Mouse (Mus musculus) gastrocnemius, postnatal 14 days (tissue): Measurements from ENCODE around the gene Dcaf11. TPM values are rescaled to one million over a fixed set of nuclear protein-coding genes. Genes with fewer than 3 reads are reported as not detected.

Experiments
- DNase-seq: peaks from one replicate; pipeline ENCODE4 v3.0.0; 2021; ENCODE audit warnings: mixed read lengths
- intact Hi-C: fragments of 180-260 bp; cut with DNase I; formaldehyde crosslinking; loops from one replicate; pipeline ENCODE4 v1.15.1; 2025; ENCODE audit warnings: low total_unique reads
- total RNA-seq, 2 experiments: library from RNA; stranded (reverse); gene quantifications; 2 replicates each; pipeline ENCODE4 v1.2.3; 2021

The Dcaf11 gene
- total RNA-seq, 2 experiments from 2014 or later: 76.5 to 87.8 TPM

DNA sequence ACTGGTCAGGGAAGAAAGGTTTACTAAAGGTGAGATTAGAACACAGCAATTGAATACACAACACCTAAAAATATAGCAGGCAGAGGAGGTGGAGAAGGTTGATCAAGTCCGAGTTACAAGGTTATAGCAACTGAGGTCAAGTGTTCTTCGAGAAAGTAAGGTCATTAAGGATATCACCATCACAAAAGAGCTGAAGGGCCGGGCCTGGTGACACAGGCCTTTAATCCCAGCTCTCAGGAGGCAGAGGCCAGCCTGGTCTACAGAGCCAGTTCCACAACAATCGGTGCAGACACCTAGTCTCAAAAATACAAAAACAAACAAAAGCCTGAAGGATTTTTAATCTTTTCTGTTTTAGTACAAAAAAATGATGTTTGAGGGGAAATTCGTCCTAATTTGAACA, 8.5 kb upstream of the Dcaf11 start:
- DNase-seq: no peak
- intact Hi-C loops: no loop called here

DNA sequence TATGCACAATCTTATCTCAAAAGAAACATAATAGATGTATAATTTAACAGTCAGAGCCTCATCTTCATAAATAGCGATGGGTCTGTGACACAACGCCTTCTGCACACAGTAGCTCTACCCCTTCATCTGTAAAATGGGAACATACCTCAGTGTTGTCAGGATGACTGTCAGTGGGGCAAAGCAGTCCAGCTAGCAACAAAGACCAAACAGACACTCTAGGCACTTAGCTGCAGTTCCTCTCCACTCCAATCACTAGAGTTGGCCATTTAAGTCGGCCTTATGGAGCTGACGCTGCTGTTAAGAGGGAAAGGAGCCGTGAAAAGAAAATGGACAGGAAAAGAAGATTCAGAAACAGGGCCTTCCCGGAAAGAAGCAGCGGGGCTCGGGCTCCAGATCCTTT, 8.0 kb upstream of the Dcaf11 start:
- DNase-seq: no peak
- intact Hi-C loops: no loop called here

DNA sequence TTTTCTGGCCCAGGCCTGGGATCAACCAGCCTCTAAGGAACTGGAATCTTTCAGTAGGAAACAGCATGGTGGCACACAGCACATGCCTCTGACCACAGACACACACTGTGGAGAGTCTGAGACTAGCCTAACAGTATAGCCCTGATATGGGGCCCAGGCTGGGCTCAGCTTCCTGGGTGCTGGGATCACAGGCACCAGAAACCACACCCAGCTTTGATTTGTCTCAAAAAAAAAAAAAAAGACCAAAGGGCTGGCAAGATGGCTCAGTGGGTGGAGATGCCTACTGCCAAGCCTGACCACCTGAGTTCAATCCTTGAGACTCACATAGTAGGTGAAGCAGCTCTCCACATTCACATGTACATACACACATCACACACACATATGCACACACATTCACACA, 5.2 kb upstream of the Dcaf11 start:
- intact Hi-C loops: no loop called here
- DNase-seq: no peak

DNA sequence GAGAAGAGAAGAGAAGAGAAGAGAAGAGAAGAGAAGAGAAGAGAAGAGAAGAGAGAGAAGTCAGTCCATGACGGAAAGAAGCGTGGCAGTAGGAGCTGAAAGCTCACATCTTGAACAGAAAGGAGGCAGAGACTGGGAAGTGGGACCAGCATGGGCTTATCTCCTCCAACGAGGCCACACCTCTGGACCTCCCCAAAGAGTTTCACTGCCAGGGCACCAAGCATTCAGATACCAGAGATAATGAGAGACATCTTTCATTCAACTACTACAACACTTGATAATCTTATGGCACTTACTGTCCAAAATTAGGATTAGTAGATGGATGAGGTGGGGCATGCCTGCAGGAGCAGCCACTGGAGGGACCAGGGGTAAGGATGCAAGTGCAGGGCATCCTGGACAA, 4.0 kb upstream of the Dcaf11 start:
- intact Hi-C loops: loop anchor here (2.0 kb wide), 1 partner anchor 57 kb away; no protein-coding TSS in a partner anchor
- DNase-seq: no peak

DNA sequence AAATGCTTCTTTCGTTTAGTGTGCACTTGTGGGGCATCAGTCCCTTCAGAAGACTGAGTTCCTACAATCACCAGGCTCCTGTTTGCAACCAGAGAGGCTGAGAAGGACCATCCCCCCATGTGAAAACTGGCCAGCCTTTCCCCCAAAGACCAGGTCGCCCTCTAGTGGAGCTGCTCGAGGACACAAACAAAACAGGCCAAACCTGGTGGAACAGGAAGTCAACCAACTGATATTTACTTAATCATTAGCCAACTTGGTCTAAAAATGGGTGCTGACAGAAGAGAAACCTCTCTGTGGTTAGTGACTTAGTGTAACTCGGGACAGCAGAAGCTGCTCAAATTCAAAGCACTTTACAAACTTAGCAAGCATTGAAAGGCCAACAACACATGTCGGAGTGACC, 2.8 kb upstream of the Dcaf11 start:
- DNase-seq: peak; percentile 81
- intact Hi-C loops: loop anchor here (2.0 kb wide), 1 partner anchor 58 kb away; no protein-coding TSS in a partner anchor

DNA sequence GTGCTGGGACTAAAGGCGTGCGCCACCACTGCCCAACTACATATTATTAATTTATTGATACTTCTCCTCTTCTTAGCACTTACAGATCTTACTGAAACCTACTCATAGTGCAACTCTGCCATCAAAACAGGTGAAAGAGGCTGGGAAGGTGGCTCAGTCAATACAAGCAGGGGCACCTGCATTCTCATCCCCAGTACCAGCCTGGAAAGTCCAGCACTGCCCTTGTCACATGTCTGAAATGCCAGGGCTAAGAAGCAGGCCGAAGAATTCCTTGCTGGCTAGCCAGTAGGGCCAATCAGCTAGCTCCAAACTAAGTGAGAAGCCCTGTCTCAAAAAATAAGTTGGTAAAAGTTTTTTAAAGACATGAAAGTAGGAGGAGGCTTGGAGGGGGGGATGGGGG, 2.2 kb upstream of the Dcaf11 start:
- intact Hi-C loops: loop anchor here (2.0 kb wide), 1 partner anchor 59 kb away; no protein-coding TSS in a partner anchor
- no peak for DNase-seq

DNA sequence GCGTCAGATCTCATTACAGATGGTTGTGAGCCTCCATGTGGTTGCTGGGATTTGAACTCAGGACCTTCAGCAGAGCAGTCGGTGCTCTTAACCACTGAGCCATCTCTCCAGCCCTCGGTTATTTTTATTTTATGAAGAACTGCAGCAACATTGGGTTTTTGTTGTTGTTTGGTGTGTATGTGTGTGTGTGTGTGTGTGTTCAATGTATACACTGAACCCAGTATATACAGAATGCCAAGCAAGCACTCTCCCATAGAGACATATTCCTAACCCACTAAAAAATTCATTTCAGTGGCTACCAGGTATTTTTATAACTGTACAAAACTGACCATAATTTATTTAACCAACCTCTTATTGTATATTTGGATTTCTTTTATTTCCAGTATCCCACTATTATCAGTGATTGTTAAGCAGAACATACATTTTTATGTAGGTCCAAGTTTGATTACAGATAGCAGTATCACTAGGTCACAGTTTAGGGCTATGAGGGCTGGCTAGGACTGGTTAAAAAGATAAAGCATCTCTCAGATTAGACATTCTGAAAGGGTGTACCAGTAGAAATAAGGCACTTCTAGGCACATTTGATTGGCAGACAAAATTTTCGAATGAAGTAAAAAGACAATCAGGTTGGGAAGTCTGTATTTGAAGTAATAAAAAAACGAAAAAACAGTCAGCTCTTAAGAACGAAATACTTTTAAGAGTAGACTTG, 912 bp upstream of the Dcaf11 start:
- intact Hi-C loops: no loop called here
- DNase-seq: no peak

DNA sequence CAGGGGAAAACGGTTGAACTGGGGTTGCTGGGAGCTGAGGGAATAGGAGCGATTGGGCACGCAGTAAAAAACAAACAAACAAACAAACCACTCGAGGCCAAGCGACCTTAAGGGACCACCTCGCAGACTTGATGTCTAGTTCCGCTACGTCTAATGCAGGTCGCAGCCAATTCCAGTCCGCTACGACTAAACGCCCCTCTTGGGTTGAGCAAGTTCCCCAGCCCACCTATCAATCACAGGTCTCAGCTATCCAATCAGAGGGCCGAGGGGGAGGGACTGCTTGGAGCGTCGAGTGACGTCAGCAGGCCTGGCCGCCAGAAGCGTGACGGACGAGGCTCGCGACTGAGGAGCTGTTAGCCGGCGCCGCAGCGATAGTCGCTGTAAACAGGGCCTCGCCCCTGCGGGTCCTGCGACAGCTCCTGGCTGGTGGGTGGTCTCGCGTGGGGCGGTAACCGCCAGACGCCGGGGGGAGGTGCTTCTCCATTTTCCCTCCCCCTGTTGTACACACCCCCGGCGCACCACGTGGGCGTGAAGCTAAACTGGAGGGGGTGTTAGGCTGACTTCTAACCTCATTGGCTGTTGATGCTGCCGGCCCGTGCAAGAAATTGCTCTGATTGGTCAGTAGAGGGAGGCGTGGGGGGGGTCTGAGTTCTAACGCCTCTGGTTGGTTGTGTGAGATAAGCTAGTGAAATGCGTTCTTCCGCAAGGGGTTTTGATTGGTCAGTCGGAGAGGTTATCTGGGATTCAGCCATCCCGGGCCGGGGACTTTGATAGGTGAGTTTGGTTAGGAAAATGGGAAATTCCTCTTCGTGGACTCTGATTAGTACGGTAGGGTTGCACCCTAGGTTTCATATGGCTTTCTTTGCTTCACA, 632 bp downstream of the Dcaf11 start, which contains the start of gene A730061H03Rik:
Gene A730061H03Rik (minus strand): TSS at position 205 of the 872 bp plus-strand sequence.
- peak; percentile 99 for DNase-seq
- intact Hi-C loops: no loop called here

DNA sequence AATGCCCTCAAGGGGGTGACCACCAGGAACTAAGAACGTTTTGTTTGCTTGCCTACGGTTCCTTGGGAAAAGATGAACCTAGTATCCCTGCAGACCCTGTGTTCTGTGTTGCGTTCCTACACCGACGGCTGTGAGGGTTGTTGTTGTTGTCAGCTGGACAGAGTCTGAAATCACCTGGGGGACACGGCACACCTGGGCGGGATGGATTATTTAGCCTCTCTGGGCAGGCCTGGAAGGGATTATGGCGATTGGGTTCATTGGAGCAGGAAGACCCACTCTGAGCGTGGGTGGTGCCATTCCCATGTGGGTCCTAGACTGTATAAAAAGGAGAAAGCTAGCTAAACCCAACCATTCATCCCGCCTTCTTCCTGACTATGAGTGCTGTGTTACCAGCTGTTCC, 2.1 kb downstream of the Dcaf11 start:
- no peak for DNase-seq
- intact Hi-C loops: no loop called here

DNA sequence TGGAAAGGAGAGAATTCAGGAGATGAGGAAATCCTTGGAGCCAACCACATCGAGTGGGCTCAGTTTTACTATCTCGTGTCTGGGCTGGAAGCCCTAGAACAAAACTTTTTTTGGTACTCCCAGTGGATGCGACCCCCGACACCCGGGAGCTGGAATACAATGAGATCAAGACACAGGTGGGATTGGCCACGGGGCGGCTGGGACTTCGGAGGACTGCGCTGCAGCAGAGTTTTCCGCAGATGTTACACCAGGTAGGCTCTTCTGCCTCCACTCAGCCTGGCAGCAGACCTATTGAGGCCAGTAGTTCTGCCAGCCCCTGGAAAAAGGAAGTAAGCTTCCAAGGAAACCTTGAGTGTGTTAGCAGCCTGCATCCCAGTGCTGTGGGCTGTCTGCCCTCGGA, 3.4 kb downstream of the Dcaf11 start:
- DNase-seq: no peak
- intact Hi-C loops: no loop called here

DNA sequence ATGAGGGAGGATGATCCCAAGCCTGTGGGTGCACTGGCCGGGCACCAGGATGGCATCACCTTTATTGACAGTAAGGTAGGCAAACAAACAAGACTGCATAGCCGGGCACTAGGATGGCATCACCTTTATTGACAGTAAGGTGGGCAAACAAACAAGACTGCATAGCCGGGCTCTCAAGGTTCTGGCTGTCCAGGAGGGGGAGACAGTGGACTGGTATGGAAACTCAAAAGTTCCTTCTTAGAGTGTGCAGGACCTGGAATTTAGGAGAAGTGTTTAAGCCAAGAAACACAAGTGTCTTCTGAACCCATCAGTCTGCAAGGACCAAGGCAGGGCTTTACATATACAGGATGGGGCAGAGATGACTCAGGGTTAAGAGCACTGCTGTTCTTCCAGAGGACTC, 5.9 kb downstream of the Dcaf11 start:
- DNase-seq: no peak
- intact Hi-C loops: no loop called here

DNA sequence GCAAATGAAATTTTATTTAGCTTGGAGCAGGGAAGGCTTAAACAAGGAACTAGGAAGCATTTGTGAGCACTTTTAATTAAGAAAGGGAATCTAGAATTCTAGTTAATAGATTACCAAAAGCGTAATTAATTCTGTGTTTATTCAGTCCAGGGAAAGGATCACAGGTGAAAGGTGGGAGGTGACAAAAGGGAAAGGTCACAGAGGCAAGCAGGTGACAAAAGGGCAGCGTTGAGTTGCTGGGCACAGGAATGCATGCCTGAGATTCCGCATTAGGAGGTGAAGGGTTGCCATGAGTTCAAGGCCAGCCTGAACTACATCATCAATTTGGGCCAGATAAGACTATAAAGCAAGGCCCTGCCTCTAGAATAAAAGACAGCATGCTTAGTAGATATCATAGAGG, 7.7 kb downstream of the Dcaf11 start:
- no peak for DNase-seq

DNA sequence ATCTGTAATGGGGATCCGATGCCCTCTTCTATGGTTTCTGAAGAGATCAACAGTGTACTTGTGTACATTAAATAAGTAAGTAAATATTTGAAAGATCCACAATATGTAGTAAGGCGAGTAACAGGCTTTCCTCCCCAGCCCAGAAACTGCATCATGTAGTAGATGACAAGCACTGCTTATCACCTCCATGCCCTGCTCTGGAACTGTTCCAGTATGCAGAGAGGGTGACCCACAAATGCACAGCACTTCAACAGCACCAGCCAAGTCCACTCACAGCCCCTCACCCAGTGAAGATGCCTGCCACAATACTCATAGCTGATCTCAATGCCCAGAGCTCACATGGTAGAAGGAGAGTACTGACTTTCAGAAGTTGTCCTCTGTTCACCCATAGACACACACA, 10.8 kb downstream of the Dcaf11 start:
- intact Hi-C loops: no loop called here
- no peak for DNase-seq

More for the DNA sequence above, 7.7 kb downstream of the Dcaf11 start:
- intact Hi-C loops: no loop called here

DNA sequence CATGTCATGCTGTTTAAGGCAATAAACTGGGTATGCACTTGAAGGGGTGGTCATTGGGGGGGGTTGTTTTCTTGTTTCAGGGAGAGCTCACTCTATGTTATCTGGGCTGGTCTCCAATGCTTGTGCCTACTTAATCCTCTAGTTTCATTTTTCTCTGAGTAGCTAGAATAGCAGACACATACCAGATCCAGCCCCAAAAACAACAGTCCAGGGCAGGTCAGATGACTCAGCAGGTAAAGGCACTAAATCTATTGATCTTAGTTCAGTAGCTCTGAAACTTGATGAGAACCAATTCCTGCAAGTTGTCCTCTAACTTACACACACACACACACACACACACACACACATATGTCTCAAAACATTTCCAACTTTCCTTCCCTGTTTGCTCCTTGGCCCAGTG, 12.0 kb downstream of the Dcaf11 start:
- intact Hi-C loops: no loop called here

DNA sequence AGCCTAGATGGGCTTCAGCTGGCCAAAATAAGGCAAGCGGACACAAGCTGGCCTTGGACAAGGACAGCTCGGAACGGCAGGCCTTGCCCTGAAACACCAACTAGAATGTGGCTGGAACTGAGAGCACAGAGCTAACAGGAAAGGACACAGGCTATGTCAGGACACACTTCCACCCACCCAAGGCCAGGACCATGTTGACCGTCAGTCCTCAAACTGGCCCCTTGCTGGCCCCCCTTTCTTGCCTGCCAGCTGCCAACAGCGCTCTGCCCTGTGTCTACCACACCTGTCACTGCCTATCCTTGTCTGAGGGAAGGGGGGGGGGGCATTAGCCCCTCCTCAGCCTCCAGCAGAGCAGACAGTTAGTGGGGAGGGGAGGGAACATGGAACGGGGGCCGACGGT, 15.5 kb downstream of the Dcaf11 start, which contains the start of gene Fitm1:
Gene Fitm1 (plus strand): TSS at position 316 of the 400 bp plus-strand sequence.
- intact Hi-C loops: no loop called here
- DNase-seq: peak; percentile 79

More for the DNA sequence above, 12.0 kb downstream of the Dcaf11 start:
- DNase-seq: no peak

DNA sequence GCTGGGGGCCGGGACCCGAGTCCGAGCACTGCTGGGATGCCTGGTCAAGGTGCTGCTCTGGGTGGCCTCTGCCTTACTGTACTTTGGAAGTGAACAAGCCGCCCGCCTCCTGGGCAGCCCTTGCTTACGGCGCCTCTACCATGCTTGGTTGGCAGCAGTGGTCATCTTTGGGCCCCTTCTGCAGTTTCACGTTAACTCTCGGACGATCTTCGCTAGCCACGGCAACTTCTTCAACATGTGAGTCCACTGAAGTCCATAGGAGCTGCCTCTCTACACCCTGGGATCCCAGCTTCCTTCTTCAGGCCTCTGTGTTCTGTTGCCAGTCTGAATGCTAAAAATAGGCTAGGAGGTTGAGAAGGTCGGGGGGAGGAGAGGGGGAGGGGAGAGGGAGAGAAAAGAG, 15.9 kb downstream of the Dcaf11 start:
- DNase-seq: peak; percentile 27
- intact Hi-C loops: no loop called here

DNA sequence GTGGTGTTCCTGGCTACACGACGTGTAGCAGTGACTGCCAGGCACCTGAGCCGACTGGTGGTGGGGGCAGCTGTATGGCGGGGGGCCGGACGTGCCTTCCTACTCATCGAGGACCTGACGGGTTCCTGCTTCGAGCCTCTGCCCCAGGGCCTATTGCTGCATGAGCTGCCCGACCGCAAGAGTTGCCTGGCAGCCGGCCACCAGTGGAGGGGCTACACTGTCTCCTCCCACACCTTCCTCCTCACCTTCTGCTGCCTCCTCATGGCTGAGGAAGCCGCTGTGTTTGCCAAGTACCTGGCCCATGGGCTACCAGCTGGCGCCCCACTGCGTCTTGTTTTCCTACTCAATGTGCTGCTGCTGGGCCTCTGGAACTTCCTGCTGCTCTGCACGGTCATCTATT, 16.6 kb downstream of the Dcaf11 start:
- DNase-seq: peak; percentile 58
- intact Hi-C loops: no loop called here

DNA sequence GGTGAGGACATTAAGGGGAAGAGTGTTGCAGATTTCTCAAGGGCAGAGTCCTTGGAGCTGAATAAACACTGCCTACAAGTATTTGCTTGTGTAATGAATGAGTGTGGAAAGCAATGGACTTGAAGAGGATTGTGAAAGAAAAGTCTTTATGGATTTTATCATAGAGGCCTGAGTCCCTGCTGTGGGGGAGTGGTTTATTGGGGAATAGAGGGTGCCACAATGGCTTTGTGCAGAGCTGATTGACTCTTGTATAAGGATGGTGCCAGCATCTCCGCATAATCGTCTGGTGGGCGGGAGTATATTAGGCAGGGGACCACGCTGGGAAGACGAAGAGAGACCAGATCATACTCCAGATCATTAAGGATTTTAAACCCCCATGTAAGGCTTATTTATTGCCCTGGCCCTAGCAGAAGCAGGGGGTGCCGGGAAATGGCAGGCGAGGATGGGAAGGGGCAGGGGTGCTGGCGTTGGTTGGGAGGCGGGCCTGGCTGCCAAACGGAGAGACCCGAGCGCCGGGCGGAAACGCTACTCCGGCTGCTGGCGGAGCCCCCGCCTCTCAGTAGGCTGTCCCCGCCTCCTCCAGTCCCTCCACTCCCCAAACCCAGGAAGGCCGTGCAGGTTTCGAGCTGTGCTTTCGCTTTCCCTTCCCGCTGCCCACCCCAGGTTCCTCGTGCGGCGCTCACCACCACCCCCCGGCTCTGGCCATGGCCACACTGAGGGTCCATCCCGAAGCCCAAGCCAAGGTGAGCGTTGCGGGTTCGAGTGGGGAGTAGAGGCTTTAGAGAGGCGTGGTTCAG, 18.3 kb downstream of the Dcaf11 start, which contains the start of gene Psme1:
Gene Psme1 (plus strand): TSS at position 253 of the 797 bp plus-strand sequence.
- intact Hi-C loops: no loop called here
- DNase-seq: peak; percentile 82

DNA sequence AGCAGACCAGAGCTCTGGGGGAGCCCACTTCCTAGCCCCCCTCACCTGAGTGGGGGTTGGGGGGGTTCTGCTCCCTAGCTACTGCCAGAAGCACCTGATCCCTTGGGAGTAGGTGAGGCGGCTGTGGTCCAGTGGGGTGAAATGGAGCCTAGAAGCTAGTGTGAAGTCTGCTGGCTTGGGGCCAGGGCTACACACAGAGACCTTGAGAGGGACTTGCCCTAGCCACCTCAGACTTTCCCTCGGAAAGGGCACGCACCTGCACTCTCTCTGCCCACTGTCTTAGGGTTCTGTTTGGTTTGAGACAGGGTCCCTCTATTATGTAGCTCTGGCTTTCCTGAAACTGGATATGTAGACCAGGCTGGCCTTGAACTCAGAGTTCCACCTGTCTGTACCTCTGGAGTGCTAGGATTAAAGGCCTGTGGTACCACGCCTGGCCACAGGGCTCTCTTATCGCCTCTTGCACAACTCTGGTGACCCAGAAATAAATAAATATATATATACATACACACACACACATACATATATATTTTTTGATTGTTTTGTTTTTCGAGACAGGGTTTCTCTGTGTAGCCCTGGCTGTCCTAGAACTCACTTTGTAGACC, 19.0 kb downstream of the Dcaf11 start:
- DNase-seq: peak; percentile 68
- intact Hi-C loops: no loop called here
